Mouse (Mus musculus) ES-E14 (cell line): Measurements from ENCODE around the gene Fabp2. TPM values are rescaled to one million over a fixed set of nuclear protein-coding genes. Genes with fewer than 3 reads are reported as not detected.

Source experiments
- DNase-seq: peaks from one replicate; pipeline ENCODE4 v3.0.0-alpha.2; 2013; ENCODE audit warnings: low read depth, low spot score
- H3K27ac ChIP-seq: 2 replicates; pipeline ENCODE4 v1.5.1; 2012; ENCODE audit warnings: low read depth, mild to moderate bottlenecking, low read length, moderate library complexity, mixed read lengths; ENCODE audit not compliant: poor library complexity, insufficient read depth, severe bottlenecking
- H3K36me3 ChIP-seq: 2 replicates; pipeline ENCODE4 v1.6.1; 2012; ENCODE audit warnings: mild to moderate bottlenecking, low read length, moderate library complexity, mixed read lengths; ENCODE audit not compliant: control insufficient read depth, poor library complexity, insufficient read depth, severe bottlenecking
- H3K4me1 ChIP-seq, 2 experiments: fragments of 150-350 bp in 1 of 2; sonication (generic) in 1 of 2; 2 replicates each; pipeline ENCODE4 v1.6.1; 2012; ENCODE audit warnings: low read length in 2 of 2, mild to moderate bottlenecking in 1 of 2, mixed read lengths in 1 of 2; ENCODE audit not compliant: control insufficient read depth in 2 of 2, insufficient read depth in 2 of 2, poor library complexity in 1 of 2
- H3K4me3 ChIP-seq, 2 experiments: fragments of 150-350 bp in 1 of 2; sonication (generic) in 1 of 2; 2 replicates each; pipeline ENCODE4 v1.5.1; 2012; ENCODE audit warnings: low read length in 2 of 2, low read depth in 1 of 2, mild to moderate bottlenecking in 1 of 2, mixed read lengths in 1 of 2; ENCODE audit not compliant: insufficient read depth in 1 of 2, poor library complexity in 1 of 2, severe bottlenecking in 1 of 2
- H3K9ac ChIP-seq: 2 replicates; pipeline ENCODE4 v1.6.1; 2012; ENCODE audit warnings: low read depth, mild to moderate bottlenecking, low read length, mixed read lengths; ENCODE audit not compliant: poor library complexity, insufficient read depth, severe bottlenecking
- H3K9me3 ChIP-seq: fragments of 150-350 bp; sonication (generic); 2 replicates; pipeline ENCODE4 v1.6.1; 2012; ENCODE audit warnings: low read depth, mild to moderate bottlenecking, low read length; ENCODE audit not compliant: control insufficient read depth, insufficient read depth
- CHD2 ChIP-seq: IDR thresholded peaks from 2 replicates; pipeline ENCODE4 v1.6.1; 2014; ENCODE audit warnings: mild to moderate bottlenecking, low read depth, low read length, inconsistent platforms
- HCFC1 ChIP-seq: IDR thresholded peaks from 2 replicates; pipeline ENCODE4 v1.6.1; 2012; ENCODE audit warnings: low read length, inconsistent platforms, borderline replicate concordance; ENCODE audit not compliant: insufficient read depth
- MAFK ChIP-seq: IDR thresholded peaks from 2 replicates; pipeline ENCODE4 v1.6.1; 2014; ENCODE audit warnings: mild to moderate bottlenecking, low read depth, low read length, inconsistent platforms; ENCODE audit not compliant: insufficient read depth
- ZC3H11A ChIP-seq: IDR thresholded peaks from 2 replicates; pipeline ENCODE4 v1.6.1; 2012; ENCODE audit warnings: low read depth, mild to moderate bottlenecking, inconsistent platforms, low read length, borderline replicate concordance
- ZNF384 ChIP-seq: IDR thresholded peaks from 2 replicates; pipeline ENCODE4 v1.6.1; 2012; ENCODE audit warnings: low read depth, low read length, inconsistent platforms
- in situ Hi-C, 2 experiments: fragments of 600-800 bp; cut with MboI; formaldehyde crosslinking; loops; one replicate each; pipeline ENCODE4 v1.15.1; 2025; ENCODE audit warnings: low sequenced_read_pairs in 2 of 2, inconsistent platforms in 1 of 2; ENCODE audit not compliant: unreplicated experiment in 2 of 2
- total RNA-seq: library from RNA; depleted of rRNA; stranded (reverse); fragments of 300-350 nt; gene quantifications from 2 replicates; pipeline ENCODE4 v1.2.3, GENCODE M21; 2012

The Fabp2 gene
- total RNA-seq, 1 experiment = not detected

DNA sequence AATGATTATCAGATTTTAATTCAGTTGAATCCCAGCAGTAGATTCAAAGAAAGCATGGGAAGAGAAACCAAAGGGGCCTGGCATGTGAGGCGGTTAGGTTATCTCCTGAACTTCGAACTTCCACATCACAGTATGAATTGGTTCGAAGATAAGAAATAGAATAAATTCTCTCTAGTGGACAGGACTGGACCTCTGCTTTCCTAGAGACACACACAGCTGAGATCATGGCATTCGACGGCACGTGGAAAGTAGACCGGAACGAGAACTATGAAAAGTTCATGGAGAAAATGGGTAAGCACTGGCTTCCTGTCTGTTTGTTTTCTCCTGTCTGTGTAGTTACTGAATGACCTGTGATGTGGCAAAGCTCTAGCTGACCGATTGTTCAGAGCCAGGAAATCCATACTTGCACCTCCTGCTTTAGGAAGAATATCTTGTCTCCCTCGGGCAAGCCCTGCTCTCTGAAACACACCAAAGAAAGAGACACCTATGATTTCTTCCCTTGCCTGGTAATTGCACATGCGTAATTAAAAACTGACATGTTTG is 388 bp downstream of the Fabp2 start:
- in situ Hi-C loops = no loop called here

DNA sequence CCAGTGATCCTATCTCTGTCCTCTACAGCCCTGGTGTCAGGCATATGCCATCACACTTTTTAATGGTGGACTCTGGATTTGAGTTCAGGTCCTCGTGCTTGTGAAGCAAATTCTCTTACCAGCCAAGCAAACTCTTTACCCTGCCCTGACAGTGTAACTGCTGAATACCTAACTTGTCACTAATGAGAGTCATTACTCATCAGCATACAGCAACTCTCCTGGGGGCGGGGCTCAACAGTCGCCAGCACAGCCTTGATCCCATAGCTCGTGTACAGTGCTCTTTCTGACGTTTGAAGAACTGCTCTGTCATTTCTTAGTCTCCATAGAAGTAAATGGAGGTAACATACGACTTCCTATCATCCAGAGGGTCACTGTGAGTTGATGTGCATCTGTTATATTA is 3.4 kb downstream of the Fabp2 start:
- no peaks in the 10 kb centered on the region for H3K9me3 ChIP-seq
- no peak overlapping the region for H3K4me3 ChIP-seq
- in situ Hi-C loops = no loop called here
- H3K36me3 ChIP-seq = no peaks in the 10 kb centered on the region
- no peaks in the 10 kb centered on the region for H3K4me1 ChIP-seq
- DNase-seq = no peak
- H3K9ac ChIP-seq = no peak overlapping the region
- H3K27ac ChIP-seq = no peak overlapping the region
- no peak for TF ChIP-seq ZNF384
- TF ChIP-seq MAFK = no peak
- TF ChIP-seq CHD2 = no peak
- TF ChIP-seq HCFC1 = no peak
- no peak for TF ChIP-seq ZC3H11A

More for the DNA sequence above, 388 bp downstream of the Fabp2 start:
- no peak overlapping the region for H3K9ac ChIP-seq
- H3K36me3 ChIP-seq = no peaks in the 10 kb centered on the region
- no peak for DNase-seq
- no peak for TF ChIP-seq CHD2
- TF ChIP-seq ZC3H11A = no peak
- no peak for TF ChIP-seq HCFC1
- no peak for TF ChIP-seq ZNF384
- TF ChIP-seq MAFK = no peak
- H3K9me3 ChIP-seq = no peaks in the 10 kb centered on the region
- no peak overlapping the region for H3K27ac ChIP-seq
- no peaks in the 10 kb centered on the region for H3K4me1 ChIP-seq
- no peak overlapping the region for H3K4me3 ChIP-seq

DNA sequence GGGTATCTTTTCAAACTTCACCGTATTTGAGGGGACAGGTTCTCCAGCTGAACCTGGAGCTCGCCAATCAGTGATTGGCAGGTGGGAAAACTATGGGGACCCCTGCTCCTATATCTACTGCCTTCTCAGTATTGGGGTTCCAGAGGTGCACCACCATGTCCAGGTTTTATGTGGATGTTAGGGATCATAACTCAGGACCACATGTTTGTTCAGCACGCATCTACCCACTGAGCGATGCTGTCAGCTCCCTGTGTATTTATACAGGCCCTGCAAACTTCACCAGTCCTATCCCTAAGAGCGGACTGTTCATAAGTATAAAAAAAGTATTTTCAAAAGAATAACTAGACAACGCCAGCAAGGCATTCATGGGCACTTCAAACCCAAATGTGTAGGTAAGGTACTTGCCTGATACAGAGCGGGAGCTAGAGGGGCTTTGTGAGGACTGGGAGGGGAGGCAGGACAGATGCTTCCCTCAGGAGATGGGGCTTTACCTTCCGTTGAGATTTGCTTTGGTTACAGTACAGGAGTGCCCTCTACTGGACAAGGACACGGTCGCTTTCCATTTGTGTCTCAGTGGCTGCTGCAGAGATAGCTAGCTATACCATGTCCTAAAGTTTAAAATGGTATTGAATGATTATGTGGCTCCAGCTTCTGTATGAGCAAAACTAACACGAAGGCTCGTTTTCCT is 9.0 kb downstream of the Fabp2 start:
- no peak overlapping the region for H3K27ac ChIP-seq
- H3K9me3 ChIP-seq = no peaks in the 10 kb centered on the region
- no peak overlapping the region for H3K9ac ChIP-seq
- in situ Hi-C loops = loop anchor here in 1 of 2 experiments (10.0 kb wide), 1 partner anchor 259 kb away; no protein-coding TSS in a partner anchor
- TF ChIP-seq MAFK (no peak), HCFC1 (no peak), ZNF384 (no peak), ZC3H11A (peak; percentile 88), CHD2 (no peak)
- no peak overlapping the region for H3K4me3 ChIP-seq
- no peaks in the 10 kb centered on the region for H3K36me3 ChIP-seq
- DNase-seq = peak; percentile 49
- H3K4me1 ChIP-seq = no peaks in the 10 kb centered on the region

DNA sequence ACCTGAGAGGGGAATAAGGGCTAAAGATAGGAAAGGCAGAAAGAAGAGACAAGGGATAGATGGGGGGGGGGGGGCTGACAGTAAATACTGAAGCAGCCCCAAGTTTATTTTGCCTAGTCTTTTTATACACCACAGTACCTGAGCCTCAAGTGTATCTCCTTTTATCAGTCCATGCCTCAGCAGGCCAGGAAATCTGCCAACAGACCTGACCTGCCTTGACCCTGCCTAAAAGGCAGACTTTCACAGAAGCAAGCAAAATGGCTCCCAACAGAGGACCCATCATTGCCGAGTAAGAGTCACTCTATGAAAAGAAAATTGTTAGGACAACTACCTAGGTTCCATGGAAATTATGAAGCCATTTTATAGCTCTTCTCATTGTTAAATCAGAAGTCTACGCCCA is 13.0 kb downstream of the Fabp2 start:
- H3K9ac ChIP-seq = no peak overlapping the region
- in situ Hi-C loops = loop anchor here in 1 of 2 experiments (10.0 kb wide), 1 partner anchor 263 kb away; no protein-coding TSS in a partner anchor
- H3K36me3 ChIP-seq = no peaks in the 10 kb centered on the region
- H3K4me1 ChIP-seq = no peaks in the 10 kb centered on the region
- H3K27ac ChIP-seq = no peak overlapping the region
- no peak overlapping the region for H3K4me3 ChIP-seq
- TF ChIP-seq HCFC1 = no peak
- no peak for TF ChIP-seq CHD2
- no peak for TF ChIP-seq ZC3H11A
- TF ChIP-seq MAFK = no peak
- TF ChIP-seq ZNF384 = no peak
- no peak for DNase-seq
- H3K9me3 ChIP-seq = no peaks in the 10 kb centered on the region

DNA sequence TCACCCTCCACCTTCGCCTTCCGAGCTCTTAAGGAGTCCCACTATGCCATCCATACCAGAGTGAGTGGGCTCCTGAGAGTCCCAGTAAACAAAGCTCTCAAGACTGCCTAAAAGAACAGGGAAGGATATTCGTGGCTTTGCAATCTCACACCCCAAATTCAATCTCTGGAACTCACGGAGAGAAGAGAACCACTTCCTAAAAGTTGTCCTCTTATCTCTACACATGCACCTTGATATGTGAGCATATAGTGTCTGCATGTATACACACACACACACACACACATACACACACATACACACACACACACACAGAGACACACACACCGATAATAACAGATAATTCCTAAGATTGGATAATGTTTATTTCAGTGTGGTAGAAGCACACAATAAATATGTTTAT is 20.6 kb downstream of the Fabp2 start:
- H3K27ac ChIP-seq = no peak overlapping the region
- H3K4me1 ChIP-seq = peaks cover 0 to 3% of the 10 kb centered on the region in 2 experiments; a peak in 1 of 4 replicates
- in situ Hi-C loops = no loop called here
- no peak overlapping the region for H3K4me3 ChIP-seq
- DNase-seq = no peak
- no peak overlapping the region for H3K9ac ChIP-seq
- TF ChIP-seq ZNF384 = no peak
- no peak for TF ChIP-seq ZC3H11A
- no peak for TF ChIP-seq HCFC1
- TF ChIP-seq CHD2 = no peak
- no peak for TF ChIP-seq MAFK
- H3K9me3 ChIP-seq = no peaks in the 10 kb centered on the region
- no peaks in the 10 kb centered on the region for H3K36me3 ChIP-seq
